Mouse (Mus musculus) ovary, postnatal 36 days (tissue): ENCODE data around the gene Olfr631.
"Not testable (repeated sequence)": the region's sequence is repeated elsewhere in the genome, so short reads cannot be mapped to it uniquely, and the experiment has no call there.

ENCODE experiments used
- DNase-seq: peaks from one replicate; pipeline ENCODE4 v3.0.0; 2022; ENCODE audit warnings: low spot score, mixed read lengths

Olfr631 gene

GRCm38 (mm10) chr7:103928525-103928924 lies at the start of gene Olfr631:
Gene Olfr631, plus strand, starts transcription at chr7:103928825.
- no peak for DNase-seq

GRCm38 (mm10) chr7:103886152-103886551 lies 42.5 kb upstream of the Olfr631 start, which contains the start of gene Olfr66:
Gene Olfr66, minus strand, starts transcription at chr7:103886252.
- no peak for DNase-seq

- DNase-seq: no peak
Measured at GRCm38 (mm10) chr7:103894385-103894784, 34.2 kb upstream of the Olfr631 start, which contains the start of gene Olfr64. Gene Olfr64, minus strand, starts transcription at chr7:103894485.

DNA sequence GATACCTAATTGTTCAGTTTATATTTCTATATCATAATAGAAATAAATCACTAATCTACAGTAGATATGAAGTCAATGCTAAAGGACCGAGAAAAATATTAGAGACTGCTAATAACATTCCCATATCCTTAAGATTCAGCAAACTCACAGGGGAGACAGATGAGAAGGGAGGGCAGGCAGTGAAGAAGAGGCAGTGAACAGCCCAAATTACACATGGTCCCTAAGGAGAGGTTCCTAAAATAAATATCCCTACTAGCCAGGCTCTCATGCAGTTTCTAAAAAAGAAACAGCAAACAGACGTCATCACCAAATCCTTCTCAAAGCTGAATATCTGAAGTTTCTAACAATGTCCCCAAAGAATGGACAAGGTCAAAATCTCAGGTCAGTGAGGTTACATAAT lies 25.4 kb upstream of the Olfr631 start, which contains the start of gene Olfr65:
Gene Olfr65 (plus strand): TSS at position 301 of the 400 bp plus-strand sequence.
- no peak for DNase-seq

DNA sequence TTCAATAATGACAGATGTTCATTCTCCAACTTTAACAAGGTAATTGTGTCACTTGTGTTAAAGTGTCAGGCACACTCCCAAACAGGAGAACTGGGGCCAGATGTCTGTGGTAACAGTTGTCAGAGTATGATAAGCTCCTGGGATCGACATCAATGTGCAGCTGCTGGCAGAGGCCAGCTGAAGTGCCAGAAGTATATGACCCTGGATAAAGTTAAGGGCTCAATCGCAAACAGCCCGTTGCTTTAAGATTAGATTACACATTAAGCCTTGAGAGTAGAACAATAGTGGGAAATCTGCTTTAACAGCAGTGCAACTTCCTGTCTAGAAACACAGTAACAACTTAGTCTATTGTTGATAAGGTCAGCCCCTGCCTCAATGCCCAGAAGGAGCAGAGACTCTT lies 18.6 kb upstream of the Olfr631 start:
- DNase-seq: no peak

GRCm38 (mm10) chr7:103912969-103913511 lies 15.6 kb upstream of the Olfr631 start:
- DNase-seq: no peak

DNA sequence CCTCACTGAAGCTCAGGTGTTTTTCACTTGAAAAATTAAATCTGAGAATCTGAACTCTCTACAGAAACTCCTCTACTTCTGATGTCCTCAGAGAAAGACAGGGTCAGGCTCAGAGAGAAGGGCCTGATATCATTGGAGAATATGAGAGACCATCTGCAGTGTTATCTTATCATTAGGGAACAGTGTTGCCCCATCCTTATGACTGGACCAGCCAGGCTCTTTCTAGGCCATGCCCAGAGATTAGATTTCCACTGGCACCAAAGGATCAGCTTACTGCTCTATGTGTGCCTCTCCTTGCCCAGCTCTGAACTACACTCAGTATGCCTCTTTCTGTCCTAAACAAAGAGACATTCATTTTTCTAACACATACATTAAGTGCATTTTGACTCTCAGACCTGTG lies 13.3 kb upstream of the Olfr631 start:
- no peak for DNase-seq

GRCm38 (mm10) chr7:103934264-103934663 lies 5.6 kb downstream of the Olfr631 start, which contains the start of gene Olfr632:
Gene Olfr632, plus strand, starts transcription at chr7:103934347.
- no peak for DNase-seq

- DNase-seq: no peak
Measured at GRCm38 (mm10) chr7:103942730-103943129, 14.1 kb downstream of the Olfr631 start.

- no peak for DNase-seq
Measured at GRCm38 (mm10) chr7:103944137-103944536, 15.5 kb downstream of the Olfr631 start, which contains the start of gene Olfr633. Gene Olfr633, plus strand, starts transcription at chr7:103944437.

GRCm38 (mm10) chr7:103966873-103967272 lies 38.2 kb downstream of the Olfr631 start:
- DNase-seq: not testable (repeated sequence)

DNA sequence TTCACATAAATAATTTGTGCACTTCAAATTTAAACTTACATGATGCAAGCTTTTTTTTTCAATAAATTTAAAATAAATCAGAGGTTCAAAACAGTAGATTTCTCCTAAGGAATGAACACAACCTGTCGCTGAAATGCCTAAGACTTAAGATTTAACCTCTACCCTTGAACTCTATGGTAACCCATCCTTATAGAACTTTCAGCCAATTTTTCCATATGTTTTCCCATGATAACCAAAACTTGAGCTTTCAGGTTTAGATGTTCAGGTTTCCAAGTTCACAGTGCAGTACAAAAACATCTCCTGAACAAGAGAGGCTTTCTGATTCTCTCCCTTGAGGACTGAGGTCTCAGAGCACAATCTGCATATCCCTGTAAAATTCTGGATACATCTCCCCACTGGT lies 42.2 kb downstream of the Olfr631 start, which contains the start of gene Olfr635:
Gene Olfr635 (plus strand): TSS at position 301 of the 400 bp plus-strand sequence.
- DNase-seq: no peak

DNA sequence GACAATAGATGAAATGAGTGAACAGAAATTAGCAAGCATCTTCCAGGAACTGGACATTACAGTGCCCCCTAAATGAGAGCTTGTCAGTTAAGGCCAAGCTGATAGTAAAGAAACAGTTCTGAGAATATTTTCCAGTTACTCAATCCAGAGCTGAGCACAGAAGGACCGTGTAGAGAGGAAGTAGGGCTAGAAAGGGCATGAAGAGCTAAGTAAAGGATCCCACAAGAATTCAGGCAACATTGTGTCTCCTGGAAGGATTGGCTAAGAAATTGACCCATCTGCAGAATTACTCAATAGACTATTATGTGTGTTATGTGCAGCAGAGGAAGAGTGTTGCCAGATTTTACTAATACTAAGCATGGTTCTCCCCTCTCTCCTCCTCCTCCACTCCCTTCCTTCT lies 43.2 kb downstream of the Olfr631 start:
- DNase-seq: no peak
